In genomic region chr5:142960775-142961271, GRCm38 (mm10) we compare ENCODE assay signal across 7 mouse cellular contexts. TPM values are rescaled to one million over a fixed set of nuclear protein-coding genes. Genes with fewer than 3 reads are reported as not detected.
DNase-seq lines count a peak whose midpoint lies in the region; ATAC-seq lines count a peak whose summit lies in the region.

No protein-coding gene starts in this region.

- under 1% methylated on average over 59 of the region's 59 CpGs for WGBS in heart, embryonic 10.5 days
- WGBS in midbrain, embryonic 14.5 days: under 1% methylated on average over 59 of the region's 59 CpGs

- peak overlapping the region; percentile 100 for H3K9ac ChIP-seq in midbrain, embryonic 14.5 days (replicated peaks; ENCODE audit: low read length)

- peak; percentile 58 to 66 for DNase-seq in right cerebral cortex, postnatal 10 days (ENCODE audit: low spot score in 2 of 2)
- no peak for DNase-seq in right cerebral cortex, postnatal 36 days (ENCODE audit: low spot score in 2 of 2)
- peak; percentile 81 for DNase-seq in heart, embryonic 10.5 days (ENCODE audit: low spot score)
- peak; percentile 36 for DNase-seq in kidney, postnatal 14 days
- peak; percentile 72 for DNase-seq in midbrain, embryonic 14.5 days

- peak overlapping the region; percentile 93 for H3K4me2 ChIP-seq in midbrain, embryonic 14.5 days (ENCODE audit: low read length)

- H3K4me1 ChIP-seq in heart, embryonic 10.5 days: peaks cover 66% of the 10 kb centered on the region
- peaks cover 30% of the 10 kb centered on the region for H3K4me1 ChIP-seq in midbrain, embryonic 14.5 days (ENCODE audit: control insufficient read depth, insufficient read depth, low read length)

- H3K27ac ChIP-seq in heart, embryonic 10.5 days: peak overlapping the region; percentile 96
- peak overlapping the region; percentile 98 for H3K27ac ChIP-seq in midbrain, embryonic 14.5 days (replicated peaks; ENCODE audit: low read depth, low read length)

- H3K27me3 ChIP-seq in heart, embryonic 10.5 days (ENCODE audit: insufficient read depth, poor library complexity, severe bottlenecking): 0 out of 2 replicates have a peak, but pooled peaks cover 4% of the 10 kb centered on the region
- H3K27me3 ChIP-seq in midbrain, embryonic 14.5 days (ENCODE audit: control insufficient read depth, insufficient read depth, low read length): no peaks in the 10 kb centered on the region; the same call in 1 of the 2 replicates

- H3K36me3 ChIP-seq in heart, embryonic 10.5 days: peaks cover 20% of the 10 kb centered on the region
- H3K36me3 ChIP-seq in midbrain, embryonic 14.5 days (ENCODE audit: control insufficient read depth, insufficient read depth, low read length): 0 out of 2 replicates have a peak, but pooled peaks cover 3% of the 10 kb centered on the region

- H3K9me3 ChIP-seq in heart, embryonic 10.5 days: no peaks in the 10 kb centered on the region
- H3K9me3 ChIP-seq in midbrain, embryonic 14.5 days (ENCODE audit: control insufficient read depth, low read length): no peaks in the 10 kb centered on the region

- peak; percentile 20; the same call in 1 of the 2 replicates for ATAC-seq in common myeloid progenitor, adult 5-6 weeks (replicated peaks; ENCODE audit: low read depth, poor library complexity, severe bottlenecking)
- 0 out of 2 replicates have a peak, but pooled peaks have one; percentile 9 for ATAC-seq in midbrain, embryonic 14.5 days (ENCODE audit: low FRiP score, low TSS enrichment)
- no peak for ATAC-seq in activated CD4-positive, CD25-positive, alpha-beta regulatory T cell, adult 4 months

- H3K4me3 ChIP-seq in heart, embryonic 10.5 days: peak overlapping the region; percentile 78
- H3K4me3 ChIP-seq in midbrain, embryonic 14.5 days (replicated peaks; ENCODE audit: low read depth, low read length): peak overlapping the region; percentile 99

RNA-seq across cellular contexts. Expression of gene Fscn1, which starts 0.7 kb away (rescaled TPM):
- 0.64 TPM in 1 of 2 replicates, not detected in the other for total RNA-seq in common myeloid progenitor, adult 5-6 weeks (2017)
- polyA plus RNA-seq in heart, embryonic 10.5 days (2016; fragmentation: Nextera tagmentation; extraction: Ambion mirVana): 254 and 329 TPM in 2 replicates
- polyA plus RNA-seq in midbrain, embryonic 14.5 days (2014; fragmentation: Nextera tagmentation; extraction: Ambion mirVana): 521 and 580 TPM in 2 replicates
- polyA plus RNA-seq in activated CD4-positive, CD25-positive, alpha-beta regulatory T cell, adult 4 months (2017; shearing (Covaris generic)): under 1 TPM; 0.26 to 0.42 TPM

RNA-seq across cellular contexts. Expression of gene Actb, which starts 54.3 kb away (rescaled TPM):
- total RNA-seq in common myeloid progenitor, adult 5-6 weeks (2017): 1,770 and 1,788 TPM in 2 replicates
- 6,505 and 8,921 TPM in 2 replicates for polyA plus RNA-seq in heart, embryonic 10.5 days (2016; fragmentation: Nextera tagmentation; extraction: Ambion mirVana)
- 16,375 and 16,992 TPM in 2 replicates for polyA plus RNA-seq in midbrain, embryonic 14.5 days (2014; fragmentation: Nextera tagmentation; extraction: Ambion mirVana)
- over 10,000 TPM; 26,186 to 54,151 TPM for polyA plus RNA-seq in activated CD4-positive, CD25-positive, alpha-beta regulatory T cell, adult 4 months (2017; shearing (Covaris generic))

Comparison
In these comparisons a context has a peak if more than half of its experiments do, and no peak if none do; other contexts are left out.
1. DNase-seq: peak in right cerebral cortex, postnatal 10 days (2 of 2), heart, embryonic 10.5 days (single experiment), kidney, postnatal 14 days (single experiment) and midbrain, embryonic 14.5 days (single experiment); none in right cerebral cortex, postnatal 36 days (0 of 2).
2. RNA of gene Fscn1, which starts 0.7 kb away (polyA plus RNA-seq): 521 to 580 TPM in midbrain, embryonic 14.5 days and 254 to 329 TPM in heart, embryonic 10.5 days; 0.26 to 0.42 TPM in activated CD4-positive, CD25-positive, alpha-beta regulatory T cell, adult 4 months; every median in the first group is over 100 times any median in the second.